Mouse (Mus musculus) liver, adult 2 months (tissue): Measurements from ENCODE around the gene Sco1.

Experiments
- CTCF ChIP-seq: fragments of 200-500 bp; IDR thresholded peaks from 2 replicates; pipeline ENCODE4 v1.5.1; 2011; ENCODE audit warnings: low read depth, low read length, control low read depth
- POLR2A ChIP-seq: fragments of 200-500 bp; IDR thresholded peaks from 2 replicates; pipeline ENCODE4 v1.6.1; 2011; ENCODE audit warnings: low read length, control low read depth; ENCODE audit not compliant: insufficient read depth; ENCODE audit errors: extremely low read depth

DNA sequence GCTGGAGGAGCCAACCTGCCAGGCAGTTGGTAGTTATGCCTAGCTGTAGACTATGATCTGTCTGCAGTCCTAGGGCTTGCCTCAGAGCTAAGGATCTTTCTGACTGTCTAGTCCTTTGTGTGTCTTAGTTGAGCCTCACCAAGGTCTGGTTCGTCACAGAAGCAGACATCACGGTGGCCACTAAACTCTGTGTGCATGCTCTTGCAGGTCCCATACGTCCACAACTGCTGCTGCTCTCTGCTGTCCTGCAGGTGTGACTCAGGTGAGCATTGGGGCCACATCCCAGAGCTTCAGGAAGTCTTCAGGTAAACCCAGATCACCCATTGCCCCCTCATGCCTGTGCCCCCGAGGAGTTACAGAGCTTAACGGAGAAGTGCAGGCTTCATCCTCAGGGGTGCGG lies 26.4 kb downstream of the Sco1 start:
- TF ChIP-seq CTCF (no peak), POLR2A (no peak)
